Mouse (Mus musculus) limb, embryonic 14.5 days (tissue): ENCODE data around the gene Rln1. TPM values are rescaled to one million over a fixed set of nuclear protein-coding genes. Genes with fewer than 3 reads are reported as not detected.

Experiments used
- ATAC-seq: fragments of 200-750 bp; cut with Nextera tagmentation; 2 replicates; pipeline ENCODE4 v1.8.0; 2017; ENCODE audit warnings: low read depth, moderate number of reproducible peaks, moderate TSS enrichment; ENCODE audit not compliant: low FRiP score
- DNase-seq: peaks from one replicate; pipeline ENCODE4 v3.0.0-alpha.2; 2015; ENCODE audit warnings: low spot score
- H3K27ac ChIP-seq: fragments of 300-500 bp; sonication (generic); replicated peaks from 2 replicates; pipeline ENCODE4 v1.5.1; 2014; ENCODE audit warnings: low read depth, mild to moderate bottlenecking, low read length, moderate library complexity, mixed read lengths
- H3K27me3 ChIP-seq: fragments of 300-500 bp; sonication (generic); 2 replicates; pipeline ENCODE4 v1.6.1; 2014; ENCODE audit warnings: low read length, mixed read lengths; ENCODE audit not compliant: control insufficient read depth, insufficient read depth
- H3K36me3 ChIP-seq: fragments of 300-500 bp; sonication (generic); 2 replicates; pipeline ENCODE4 v1.6.1; 2014; ENCODE audit warnings: mild to moderate bottlenecking, low read length, moderate library complexity, mixed read lengths; ENCODE audit not compliant: control insufficient read depth, insufficient read depth
- H3K4me1 ChIP-seq: fragments of 300-500 bp; sonication (generic); 2 replicates; pipeline ENCODE4 v1.6.1; 2014; ENCODE audit warnings: antibody characterized with exemption, low read length, mixed read lengths; ENCODE audit not compliant: control insufficient read depth, insufficient read depth
- H3K4me2 ChIP-seq: fragments of 300-500 bp; sonication (generic); replicated peaks from 2 replicates; pipeline ENCODE4 v1.6.1; 2014; ENCODE audit warnings: low read depth, mild to moderate bottlenecking, low read length, moderate library complexity; ENCODE audit not compliant: severe bottlenecking
- H3K4me3 ChIP-seq: fragments of 300-500 bp; sonication (generic); replicated peaks from 2 replicates; pipeline ENCODE4 v1.5.1; 2014; ENCODE audit warnings: low read length
- H3K9ac ChIP-seq: fragments of 300-500 bp; sonication (generic); 2 replicates; pipeline ENCODE4 v1.6.1; 2014; ENCODE audit warnings: mild to moderate bottlenecking, low read depth, low read length, moderate library complexity; ENCODE audit not compliant: severe bottlenecking
- H3K9me3 ChIP-seq: fragments of 300-500 bp; sonication (generic); 2 replicates; pipeline ENCODE4 v1.6.1; 2016; ENCODE audit warnings: low read length; ENCODE audit not compliant: control insufficient read depth
- POLR2A ChIP-seq: fragments of 200-500 bp; IDR thresholded peaks from 2 replicates; pipeline ENCODE4 v1.8.0; 2012; ENCODE audit warnings: inconsistent platforms, mild to moderate bottlenecking, moderate library complexity, borderline replicate concordance; ENCODE audit not compliant: insufficient read depth, insufficient read length; ENCODE audit errors: extremely low read depth
- WGBS: fragments of 180-500 bp; shearing (Covaris S2); extraction: QIAGEN DNeasy Blood & Tissue Kit; methylation state at CpG from one replicate; pipeline ENCODE4 v1.1.7; 2014; 5-methylcytosine and 5-hydroxymethylcytosine counted together
- polyA plus RNA-seq, 2 experiments: library from polyadenylated mRNA; depleted of rRNA in 1 of 2; stranded (reverse) in 1 of 2; unstranded in 1 of 2; fragments of >200 nt; fragmentation: Nextera tagmentation in 1 of 2; extraction: Ambion mirVana in 1 of 2; gene quantifications; 2 replicates each; pipeline versions ENCODE4 v1.2.1 to v1.2.3; 2012 to 2014

Rln1 gene
- polyA plus RNA-seq, 2 experiments = 0.19 TPM; not detected in 1

DNA sequence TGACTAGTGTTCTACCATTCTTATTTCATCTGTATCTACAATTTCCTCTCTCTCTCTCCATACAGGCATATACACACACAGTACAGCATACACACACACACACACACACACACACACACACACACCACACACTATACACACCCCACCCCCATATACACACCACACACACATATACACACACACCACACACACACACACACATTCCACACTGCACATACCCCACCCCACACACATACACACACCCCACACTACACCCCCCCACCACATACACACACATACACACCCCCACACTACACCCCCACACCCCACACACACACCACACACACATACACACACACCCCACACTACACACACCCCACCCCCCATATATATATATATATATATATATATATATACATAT is 10.4 kb upstream of the Rln1 start:
- Histone ChIP-seq H3K27ac (no peak overlapping the region), H3K4me3 (no peak overlapping the region), H3K36me3 (peaks cover 2% of the 10 kb centered on the region; the same call in 1 of the 2 replicates), H3K9me3 (no peaks in the 10 kb centered on the region), H3K27me3 (no peaks in the 10 kb centered on the region), H3K4me2 (no peak overlapping the region), H3K9ac (no peak overlapping the region), H3K4me1 (no peaks in the 10 kb centered on the region)
- DNase-seq = no peak
- no peak for TF ChIP-seq POLR2A
- ATAC-seq = no peak

DNA sequence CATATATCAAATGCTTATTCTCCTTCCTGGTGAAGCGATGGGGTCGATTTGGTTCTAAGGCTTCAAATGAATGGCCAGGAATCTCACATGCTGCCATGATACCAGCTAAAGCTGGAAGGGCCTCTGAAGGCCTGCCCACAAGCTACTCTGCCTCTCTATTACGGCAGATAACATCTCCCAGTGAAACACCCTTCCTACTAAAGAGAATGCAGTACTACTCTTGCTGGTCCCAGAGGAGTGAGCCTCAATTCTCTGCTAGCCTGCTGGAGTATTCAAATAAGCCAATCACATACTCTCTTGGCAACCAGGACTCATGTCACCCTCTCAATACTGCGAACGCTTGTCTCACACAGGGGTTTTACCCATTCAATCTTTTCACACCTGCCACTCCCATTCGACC is 7.8 kb upstream of the Rln1 start:
- no peak for TF ChIP-seq POLR2A
- no peaks in the 10 kb centered on the region for H3K4me1 ChIP-seq
- no peak overlapping the region for H3K4me2 ChIP-seq
- H3K27me3 ChIP-seq = no peaks in the 10 kb centered on the region
- no peak overlapping the region for H3K27ac ChIP-seq
- no peak overlapping the region for H3K4me3 ChIP-seq
- ATAC-seq (no peak), DNase-seq (no peak)
- WGBS = 71% methylated on average over 6 of the region's 6 CpGs
- no peaks in the 10 kb centered on the region for H3K36me3 ChIP-seq
- no peak overlapping the region for H3K9ac ChIP-seq
- H3K9me3 ChIP-seq = no peaks in the 10 kb centered on the region

DNA sequence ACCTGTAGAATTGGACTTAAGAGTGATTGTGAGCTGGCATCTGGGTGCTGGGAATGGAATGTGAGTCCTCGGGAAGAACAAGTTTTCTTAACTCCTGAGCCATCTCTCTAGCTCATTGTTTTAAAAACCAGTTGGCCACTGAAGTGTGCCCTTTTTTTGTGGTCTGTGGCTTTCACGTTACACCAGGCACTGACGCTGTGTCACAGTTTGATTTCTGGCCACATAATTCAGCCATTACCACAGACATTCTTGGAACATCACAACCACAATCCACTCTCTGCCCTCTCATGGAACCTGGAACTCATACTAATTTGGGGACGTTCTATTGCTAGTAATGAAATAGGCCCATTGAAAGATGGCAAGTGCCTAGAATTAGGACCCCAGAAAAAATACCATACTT is 6.6 kb upstream of the Rln1 start:
- WGBS = 84% methylated on average over 4 of the region's 4 CpGs
- Histone ChIP-seq H3K4me2 (no peak overlapping the region), H3K36me3 (no peaks in the 10 kb centered on the region), H3K27ac (no peak overlapping the region), H3K4me3 (no peak overlapping the region), H3K27me3 (no peaks in the 10 kb centered on the region), H3K4me1 (no peaks in the 10 kb centered on the region), H3K9ac (no peak overlapping the region), H3K9me3 (no peaks in the 10 kb centered on the region)
- DNase-seq (no peak), ATAC-seq (no peak)
- no peak for TF ChIP-seq POLR2A

DNA sequence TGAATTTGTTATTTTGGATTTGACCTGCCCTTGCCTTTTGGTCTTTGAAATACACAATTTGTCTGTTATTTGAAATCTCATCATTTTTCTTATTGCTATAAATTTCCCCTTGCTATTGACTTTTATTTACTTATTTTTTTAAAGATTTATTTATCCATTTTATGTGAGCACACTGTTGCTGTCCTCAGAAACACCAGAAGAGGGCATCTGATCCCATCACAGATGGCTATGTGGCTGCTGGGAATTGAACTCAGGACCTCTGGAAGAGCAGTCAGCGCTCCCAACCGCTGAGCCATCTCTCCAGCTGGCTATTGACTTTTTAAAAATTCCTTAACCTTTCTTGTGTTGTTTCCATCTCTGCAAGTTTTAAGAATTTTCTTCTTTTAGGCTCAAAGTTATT is 2.2 kb upstream of the Rln1 start:
- H3K4me3 ChIP-seq = no peak overlapping the region
- WGBS = 90% methylated on average over 2 of the region's 2 CpGs
- H3K27ac ChIP-seq = no peak overlapping the region
- no peaks in the 10 kb centered on the region for H3K4me1 ChIP-seq
- no peak for TF ChIP-seq POLR2A
- H3K9me3 ChIP-seq = no peaks in the 10 kb centered on the region
- no peak overlapping the region for H3K9ac ChIP-seq
- H3K4me2 ChIP-seq = no peak overlapping the region
- H3K36me3 ChIP-seq = no peaks in the 10 kb centered on the region
- ATAC-seq = no peak
- no peaks in the 10 kb centered on the region for H3K27me3 ChIP-seq
- no peak for DNase-seq

DNA sequence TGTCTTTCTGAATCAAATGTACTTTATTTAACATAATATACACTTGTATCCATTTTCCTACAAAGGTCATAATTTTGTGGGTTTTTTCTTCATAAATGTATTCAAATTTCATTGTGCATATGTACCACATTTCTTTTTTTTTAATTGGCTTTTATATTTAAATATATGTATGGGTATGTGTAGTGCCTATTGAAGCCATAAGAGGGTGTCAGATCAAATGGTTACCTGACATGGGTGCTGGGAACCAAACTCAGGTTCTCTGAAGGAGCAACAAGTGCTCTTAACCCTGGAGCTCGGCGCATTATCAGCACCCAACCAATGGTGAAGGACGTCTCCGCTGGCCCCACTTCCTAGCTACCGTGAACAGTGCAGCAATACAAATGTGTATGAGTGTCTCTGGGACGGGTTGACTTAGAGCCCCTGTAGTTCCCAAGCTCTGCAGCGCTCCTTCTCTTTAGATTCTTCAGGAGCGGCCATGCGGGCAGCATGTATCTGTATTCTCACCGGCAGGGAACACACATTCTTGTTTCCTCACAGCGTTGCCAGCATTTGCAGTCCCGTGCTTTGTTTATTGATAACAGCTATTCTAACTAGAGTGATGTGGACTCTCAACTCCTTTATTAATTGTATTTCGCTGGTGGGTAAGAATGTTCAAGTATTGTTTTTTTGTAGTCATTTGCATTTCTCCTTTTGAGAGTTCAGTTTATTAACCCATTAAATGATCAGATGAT is 7.5 kb downstream of the Rln1 start:
- WGBS = 86% methylated on average over 13 of the region's 13 CpGs
- no peak overlapping the region for H3K4me2 ChIP-seq

DNA sequence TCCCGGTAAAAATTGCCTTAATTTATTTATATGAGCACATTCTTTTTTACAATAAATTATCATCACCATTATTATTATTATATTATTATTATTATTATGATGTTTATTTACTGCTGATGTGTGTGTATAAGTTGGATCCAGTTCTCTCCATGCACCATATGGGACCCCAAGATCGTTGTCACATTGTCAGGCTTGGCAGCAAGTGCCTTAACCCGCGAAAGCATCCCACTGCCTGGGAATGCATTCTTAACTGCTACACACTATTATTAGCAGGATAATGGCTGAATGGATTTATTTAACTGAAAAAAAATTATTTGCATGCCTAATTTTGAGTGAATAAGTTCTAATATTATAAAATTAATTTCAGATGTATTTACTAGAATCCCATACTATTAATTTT is 8.1 kb downstream of the Rln1 start:
- no peak overlapping the region for H3K4me3 ChIP-seq
- no peak overlapping the region for H3K27ac ChIP-seq
- DNase-seq = no peak
- WGBS = 87% methylated on average over 4 of the region's 4 CpGs
- no peaks in the 10 kb centered on the region for H3K36me3 ChIP-seq
- no peaks in the 10 kb centered on the region for H3K27me3 ChIP-seq
- no peak overlapping the region for H3K4me2 ChIP-seq
- H3K9ac ChIP-seq = no peak overlapping the region
- ATAC-seq = no peak
- H3K4me1 ChIP-seq = peaks cover 6% of the 10 kb centered on the region; the same call in 1 of the 2 replicates
- no peak for TF ChIP-seq POLR2A
- H3K9me3 ChIP-seq = no peaks in the 10 kb centered on the region

More for the DNA sequence above, 7.5 kb downstream of the Rln1 start:
- no peaks in the 10 kb centered on the region for H3K9me3 ChIP-seq
- no peaks in the 10 kb centered on the region for H3K36me3 ChIP-seq
- peaks cover 6% of the 10 kb centered on the region; the same call in 1 of the 2 replicates for H3K4me1 ChIP-seq
- ATAC-seq (no peak), DNase-seq (no peak)
- no peak for TF ChIP-seq POLR2A
- no peak overlapping the region for H3K9ac ChIP-seq
- H3K4me3 ChIP-seq = no peak overlapping the region
- H3K27me3 ChIP-seq = no peaks in the 10 kb centered on the region
- no peak overlapping the region for H3K27ac ChIP-seq
